Mouse (Mus musculus) CH12.LX (cell line): ENCODE data around the gene Serpina1e. TPM values are rescaled to one million over a fixed set of nuclear protein-coding genes. Genes with fewer than 3 reads are reported as not detected.
"Not testable (repeated sequence)": the region's sequence is repeated elsewhere in the genome, so short reads cannot be mapped to it uniquely, and the experiment has no call there.

Source experiments
- DNase-seq: peaks from one replicate; pipeline ENCODE4 v3.0.0-alpha.2; 2013; ENCODE audit errors: extremely low read depth
- H3K27ac ChIP-seq: 2 replicates; pipeline ENCODE4 v1.5.1; 2012; ENCODE audit warnings: low read depth, mild to moderate bottlenecking, control low read depth, moderate library complexity; ENCODE audit not compliant: insufficient read depth
- H3K27me3 ChIP-seq: replicated peaks from 2 replicates; pipeline ENCODE3; 2012; ENCODE audit warnings: inconsistent platforms
- H3K36me3 ChIP-seq, 2 experiments: replicated peaks in 1 of 2; 2 replicates each; pipeline versions ENCODE3 to v1.6.1; 2012; ENCODE audit warnings: inconsistent platforms in 1 of 2, low read length in 1 of 2, mild to moderate bottlenecking in 1 of 2, mixed read lengths in 1 of 2, moderate library complexity in 1 of 2; ENCODE audit not compliant: control insufficient read depth in 1 of 2, insufficient read depth in 1 of 2
- H3K4me1 ChIP-seq, 2 experiments: 2 replicates each; pipeline ENCODE4 v1.6.1; 2012; ENCODE audit warnings: inconsistent platforms in 1 of 2, moderate library complexity in 1 of 2; ENCODE audit not compliant: insufficient read depth in 2 of 2, control insufficient read depth in 1 of 2
- H3K4me2 ChIP-seq: 2 replicates; pipeline ENCODE4 v1.6.1; 2012; ENCODE audit warnings: low read depth, mild to moderate bottlenecking, control low read depth; ENCODE audit not compliant: poor library complexity, insufficient read depth, severe bottlenecking
- H3K4me3 ChIP-seq, 3 experiments: fragments of 150-350 bp in 1 of 3; sonication (generic) in 1 of 3; replicated peaks in 1 of 3; 2 replicates each; pipeline versions ENCODE3 to v1.5.1; 2011 to 2012; ENCODE audit warnings: low read depth in 2 of 3, low read length in 2 of 3, mild to moderate bottlenecking in 2 of 3, moderate library complexity in 2 of 3, control low read depth in 1 of 3, improper control_type of control experiment in 1 of 3, inconsistent platforms in 1 of 3, mixed read lengths in 1 of 3; ENCODE audit not compliant: poor library complexity in 1 of 3
- H3K79me2 ChIP-seq: replicated peaks from 2 replicates; pipeline ENCODE4 v1.6.1; 2012; ENCODE audit warnings: mild to moderate bottlenecking, moderate library complexity; ENCODE audit not compliant: control insufficient read depth, poor library complexity, insufficient read depth, severe bottlenecking; ENCODE audit errors: extremely low read depth
- H3K9ac ChIP-seq: 2 replicates; pipeline ENCODE4 v1.6.1; 2012; ENCODE audit warnings: low read depth, mild to moderate bottlenecking, control low read depth, moderate library complexity; ENCODE audit not compliant: insufficient read depth
- H3K9me3 ChIP-seq: replicated peaks from 2 replicates; pipeline ENCODE3; 2012; ENCODE audit warnings: low read length, inconsistent platforms, mixed read lengths
- BHLHE40 ChIP-seq: IDR thresholded peaks from 2 replicates; pipeline ENCODE4 v1.6.1; 2011; ENCODE audit warnings: mild to moderate bottlenecking, low read depth, low read length, improper control_type of control experiment
- MXI1 ChIP-seq: IDR thresholded peaks from 2 replicates; pipeline ENCODE4 v1.6.1; 2011; ENCODE audit warnings: mild to moderate bottlenecking, low read depth, low read length, improper control_type of control experiment
- POLR2AphosphoS2 ChIP-seq: IDR thresholded peaks from 2 replicates; pipeline ENCODE4 v1.6.1; 2011; ENCODE audit warnings: low read depth, low read length, improper control_type of control experiment
- dilution Hi-C: fragments of 300-500 bp; cut with MboI; formaldehyde crosslinking; loops from 2 replicates; pipeline ENCODE4 v1.14.3; 2020; ENCODE audit warnings: low sequenced_read_pairs; ENCODE audit not compliant: extremely low pct_unique_long_range_greater_than_20kb, extremely low pct_ligation_motif_present
- in situ Hi-C: fragments of 300-500 bp; cut with MboI; formaldehyde crosslinking; loops from 3 replicates; pipeline ENCODE4 v1.14.3; 2019; ENCODE audit warnings: low sequenced_read_pairs, low pct_ligation_motif_present, low pct_unique_long_range_greater_than_20kb, mixed read lengths
- polyA plus RNA-seq: library from polyadenylated mRNA; unstranded; fragments of >175 nt; gene quantifications from 2 replicates; pipeline ENCODE4 v1.2.1, GENCODE M21; 2012; ENCODE audit warnings: low read depth; ENCODE audit not compliant: insufficient read length
- total RNA-seq, 2 experiments: library from RNA; depleted of rRNA; stranded (reverse); fragments of 300-350 nt in 1 of 2; fragments of >200 nt in 1 of 2; gene quantifications; 2 replicates each; pipeline ENCODE4 v1.2.3; 2012 to 2014

Serpina1e gene
- total and polyA plus RNA-seq, 3 experiments: not detected

- H3K4me2 ChIP-seq, DNase-seq, H3K9ac ChIP-seq, H3K4me1 ChIP-seq, H3K36me3 ChIP-seq, H3K79me2 ChIP-seq, dilution Hi-C loops, in situ Hi-C loops, H3K27ac ChIP-seq, H3K4me3 ChIP-seq, H3K27me3 ChIP-seq, H3K9me3 ChIP-seq: not testable (repeated sequence)
Measured at GRCm38 (mm10) chr12:103952972-103953371, 5.8 kb downstream of the Serpina1e start.

- in situ Hi-C loops: no loop called here
- Histone ChIP-seq H3K4me3 (no peak overlapping the region), H3K4me1 (no peaks in the 10 kb centered on the region), H3K9me3 (no peaks in the 10 kb centered on the region), H3K36me3 (no peaks in the 10 kb centered on the region)
- TF ChIP-seq BHLHE40 (no peak), POLR2AphosphoS2 (no peak), MXI1 (no peak)
- TF ChIP-seq, all 38 proteins: peak for 0
- DNase-seq: no peak
- Histone ChIP-seq H3K79me2 (no peaks in the 10 kb centered on the region), H3K4me2 (no peak overlapping the region), H3K27me3 (peaks cover 15% of the 10 kb centered on the region), H3K9ac (no peak overlapping the region), H3K27ac (no peak overlapping the region)
- dilution Hi-C loops: no loop called here
Measured at GRCm38 (mm10) chr12:103946243-103946642, 12.5 kb downstream of the Serpina1e start.

GRCm38 (mm10) chr12:103909181-103909580 is 49.6 kb downstream of the Serpina1e start:
- H3K4me1 ChIP-seq, H3K79me2 ChIP-seq, H3K9me3 ChIP-seq, H3K4me3 ChIP-seq, in situ Hi-C loops, H3K27me3 ChIP-seq, H3K9ac ChIP-seq, H3K27ac ChIP-seq, H3K36me3 ChIP-seq, H3K4me2 ChIP-seq, dilution Hi-C loops, DNase-seq: not testable (repeated sequence)

GRCm38 (mm10) chr12:103907746-103908145 is 51.0 kb downstream of the Serpina1e start:
- dilution Hi-C loops: not testable (repeated sequence)

GRCm38 (mm10) chr12:103904837-103905340 is 53.9 kb downstream of the Serpina1e start, which contains the start of gene Serpina1c:
Gene Serpina1c, minus strand, starts transcription at chr12:103904887.
- H3K27me3 ChIP-seq, H3K9ac ChIP-seq, H3K4me1 ChIP-seq, H3K27ac ChIP-seq, H3K4me3 ChIP-seq, in situ Hi-C loops, dilution Hi-C loops, H3K79me2 ChIP-seq, H3K36me3 ChIP-seq, H3K9me3 ChIP-seq, H3K4me2 ChIP-seq, DNase-seq: not testable (repeated sequence)

More at GRCm38 (mm10) chr12:103907746-103908145, 51.0 kb downstream of the Serpina1e start:
- H3K36me3 ChIP-seq, H3K27me3 ChIP-seq, in situ Hi-C loops, H3K4me1 ChIP-seq, DNase-seq, H3K4me3 ChIP-seq, H3K27ac ChIP-seq, H3K9me3 ChIP-seq, H3K79me2 ChIP-seq, H3K4me2 ChIP-seq, H3K9ac ChIP-seq: not testable (repeated sequence)

GRCm38 (mm10) chr12:103901929-103902328 is 56.8 kb downstream of the Serpina1e start:
- H3K27me3 ChIP-seq, H3K9me3 ChIP-seq, H3K4me2 ChIP-seq, H3K79me2 ChIP-seq, H3K4me1 ChIP-seq, H3K27ac ChIP-seq, in situ Hi-C loops, H3K36me3 ChIP-seq, H3K4me3 ChIP-seq, dilution Hi-C loops, DNase-seq, H3K9ac ChIP-seq: not testable (repeated sequence)
